In genomic region chr1:92698541-92698940, GRCm38 (mm10) we compare ENCODE assay signal across 10 mouse cellular contexts. TPM values are rescaled to one million over a fixed set of nuclear protein-coding genes. Genes with fewer than 3 reads are reported as not detected.
DNase-seq lines count a peak whose midpoint lies in the region; ATAC-seq and TF ChIP-seq lines count a peak whose summit lies in the region.
"Had no signal": no experiment of that assay in that cellular context is flagged by ENCODE, and none has a peak within 500 bp of the region (broad histone marks: within the 10 kb centered on the region; RNA-seq: fewer than 3 reads in every experiment).

No protein-coding gene starts in this region.

- H3K36me3 ChIP-seq in heart, embryonic 12.5 days = no peaks in the 10 kb centered on the region
- H3K36me3 ChIP-seq in heart, embryonic 11.5 days (ENCODE audit: control insufficient read depth, insufficient read depth, low read length) = no peaks in the 10 kb centered on the region
- no peaks in the 10 kb centered on the region for H3K36me3 ChIP-seq in kidney, embryonic 16.5 days (ENCODE audit: insufficient read depth, low read length)
- H3K36me3 ChIP-seq in E14TG2a.4 (ENCODE audit: insufficient read depth, low read length) = no peaks in the 10 kb centered on the region
- no peaks in the 10 kb centered on the region for H3K36me3 ChIP-seq in forebrain, embryonic 11.5 days (ENCODE audit: control insufficient read depth, insufficient read depth, low read length)
- H3K36me3 ChIP-seq: intestine, embryonic 15.5 days had no signal

- peak overlapping the region; percentile 44; the same call in 1 of the 2 replicates for H3K27ac ChIP-seq in heart, embryonic 12.5 days (ENCODE audit: poor library complexity, severe bottlenecking)
- no peak overlapping the region for H3K27ac ChIP-seq in heart, embryonic 11.5 days (ENCODE audit: low read depth, low read length)
- H3K27ac ChIP-seq in kidney, embryonic 16.5 days (ENCODE audit: low read length) = no peak overlapping the region
- H3K27ac ChIP-seq in forebrain, embryonic 11.5 days (ENCODE audit: low read depth, low read length) = peak overlapping the region; percentile 39; the same call in 1 of the 2 replicates
- H3K27ac ChIP-seq: intestine, embryonic 15.5 days had no signal

- peaks cover 50% of the 10 kb centered on the region for H3K4me1 ChIP-seq in heart, embryonic 12.5 days (replicated peaks)
- peaks cover 30% of the 10 kb centered on the region for H3K4me1 ChIP-seq in heart, embryonic 11.5 days (ENCODE audit: control insufficient read depth, insufficient read depth, low read length)
- peaks cover 23% of the 10 kb centered on the region for H3K4me1 ChIP-seq in kidney, embryonic 16.5 days (ENCODE audit: insufficient read depth, low read length)
- H3K4me1 ChIP-seq in E14TG2a.4 (replicated peaks; ENCODE audit: low read depth, low read length) = peaks cover 42% of the 10 kb centered on the region
- peaks cover 19% of the 10 kb centered on the region for H3K4me1 ChIP-seq in forebrain, embryonic 11.5 days (replicated peaks; ENCODE audit: control insufficient read depth, insufficient read depth, low read length)

- no peak overlapping the region for H3K4me3 ChIP-seq in heart, embryonic 12.5 days
- H3K4me3 ChIP-seq in heart, embryonic 11.5 days (ENCODE audit: low read depth, low read length) = no peak overlapping the region
- H3K4me3 ChIP-seq in kidney, embryonic 16.5 days (ENCODE audit: low read length) = no peak overlapping the region
- peak overlapping the region; percentile 67; the same call in 1 of the 2 replicates for H3K4me3 ChIP-seq in E14TG2a.4 (replicated peaks; ENCODE audit: low read length)
- H3K4me3 ChIP-seq in forebrain, embryonic 11.5 days (ENCODE audit: low read depth, low read length) = no peak overlapping the region
- H3K4me3 ChIP-seq: intestine, embryonic 15.5 days had no signal

- H3K9me3 ChIP-seq in heart, embryonic 12.5 days (replicated peaks) = no peaks in the 10 kb centered on the region
- H3K9me3 ChIP-seq in heart, embryonic 11.5 days (replicated peaks; ENCODE audit: control insufficient read depth, low read length) = no peaks in the 10 kb centered on the region
- H3K9me3 ChIP-seq in kidney, embryonic 16.5 days (ENCODE audit: low read length) = no peaks in the 10 kb centered on the region
- peaks cover 5% of the 10 kb centered on the region; the same call in 1 of the 2 replicates for H3K9me3 ChIP-seq in E14TG2a.4 (ENCODE audit: low read length)
- no peaks in the 10 kb centered on the region for H3K9me3 ChIP-seq in forebrain, embryonic 11.5 days (ENCODE audit: control insufficient read depth, low read length)
- H3K9me3 ChIP-seq: intestine, embryonic 15.5 days had no signal

- DNase-seq in kidney, postnatal 14 days = no peak
- no peak for DNase-seq in forebrain, embryonic 11.5 days (ENCODE audit: low spot score)
- DNase-seq in right cerebral cortex, postnatal 25 days = no peak
- no peak for DNase-seq in Muller cell, postnatal 12 days (ENCODE audit: inconsistent ontology term)

- peak; percentile 7; the same call in 1 of the 2 replicates for ATAC-seq in heart, embryonic 12.5 days (ENCODE audit: insufficient number of reproducible peaks, low FRiP score)
- no peak for ATAC-seq in heart, embryonic 11.5 days (replicated peaks; ENCODE audit: insufficient number of reproducible peaks, low FRiP score, low TSS enrichment)
- ATAC-seq in kidney, embryonic 16.5 days (ENCODE audit: low FRiP score, low TSS enrichment) = 0 out of 2 replicates have a peak, but pooled peaks have one; percentile 11
- no peak for ATAC-seq in forebrain, embryonic 11.5 days (replicated peaks; ENCODE audit: low FRiP score)

- H3K27me3 ChIP-seq in heart, embryonic 12.5 days (replicated peaks) = peaks cover 15% of the 10 kb centered on the region
- H3K27me3 ChIP-seq in heart, embryonic 11.5 days (ENCODE audit: control insufficient read depth, insufficient read depth, low read length) = peaks cover 20% of the 10 kb centered on the region; the same call in 1 of the 2 replicates
- 0 out of 2 replicates have a peak, but pooled peaks cover 2% of the 10 kb centered on the region for H3K27me3 ChIP-seq in kidney, embryonic 16.5 days (ENCODE audit: insufficient read depth, low read length)
- H3K27me3 ChIP-seq in E14TG2a.4 (ENCODE audit: insufficient read depth, low read length) = peaks cover 19% of the 10 kb centered on the region
- H3K27me3 ChIP-seq in forebrain, embryonic 11.5 days (ENCODE audit: control insufficient read depth, insufficient read depth, low read length) = no peaks in the 10 kb centered on the region
- H3K27me3 ChIP-seq: intestine, embryonic 15.5 days had no signal

- TF ChIP-seq CTCF in E14TG2a.4 (conservative IDR thresholded peaks at IDR 0.05; ENCODE audit: low read length) = no peak

- H3K4me2 ChIP-seq in heart, embryonic 12.5 days = no peak overlapping the region
- no peak overlapping the region for H3K4me2 ChIP-seq in heart, embryonic 11.5 days
- no peak overlapping the region for H3K4me2 ChIP-seq in kidney, embryonic 16.5 days (replicated peaks; ENCODE audit: low read depth, low read length)
- H3K4me2 ChIP-seq in forebrain, embryonic 11.5 days (ENCODE audit: low read depth, low read length, severe bottlenecking) = no peak overlapping the region
- H3K4me2 ChIP-seq: intestine, embryonic 15.5 days; lung, embryonic 14.5 days had no signal

- H3K9ac ChIP-seq in heart, embryonic 12.5 days = no peak overlapping the region
- no peak overlapping the region for H3K9ac ChIP-seq in heart, embryonic 11.5 days (ENCODE audit: low read depth, low read length)
- H3K9ac ChIP-seq in kidney, embryonic 16.5 days (replicated peaks; ENCODE audit: low read length) = no peak overlapping the region
- no peak overlapping the region for H3K9ac ChIP-seq in forebrain, embryonic 11.5 days (ENCODE audit: low read length)
- H3K9ac ChIP-seq: intestine, embryonic 15.5 days; lung, embryonic 14.5 days had no signal

- WGBS in heart, embryonic 12.5 days = 92% methylated on average over 3 of the region's 3 CpGs
- 88% methylated on average over 3 of the region's 3 CpGs for WGBS in heart, embryonic 11.5 days (ENCODE audit: insufficient replicate concordance)
- WGBS in kidney, embryonic 16.5 days = 94% methylated on average over 3 of the region's 3 CpGs
- 94% methylated on average over 3 of the region's 3 CpGs for WGBS in forebrain, embryonic 11.5 days

RNA-seq across cellular contexts. Expression of gene Otos, which starts 49.9 kb away (rescaled TPM):
- not detected in 2 replicates for polyA plus RNA-seq in heart, embryonic 12.5 days (2016; fragmentation: Nextera tagmentation; extraction: Ambion mirVana)
- polyA plus RNA-seq in heart, embryonic 11.5 days (2014; fragmentation: Nextera tagmentation; extraction: Ambion mirVana) = not detected in 2 replicates
- 0.64 and 0.72 TPM in 2 replicates for polyA plus RNA-seq in kidney, embryonic 16.5 days (2015; fragmentation: Nextera tagmentation; extraction: Ambion mirVana)
- polyA plus RNA-seq in forebrain, embryonic 11.5 days (2014; fragmentation: Nextera tagmentation; extraction: Ambion mirVana) = not detected in 2 replicates
- polyA plus RNA-seq: lung, embryonic 14.5 days had no signal

RNA-seq across cellular contexts. Expression of gene Cops9, which starts 56.8 kb away (rescaled TPM):
- polyA plus RNA-seq in heart, embryonic 12.5 days (2016; fragmentation: Nextera tagmentation; extraction: Ambion mirVana) = 348 and 375 TPM in 2 replicates
- 382 and 405 TPM in 2 replicates for polyA plus RNA-seq in heart, embryonic 11.5 days (2014; fragmentation: Nextera tagmentation; extraction: Ambion mirVana)
- 369 and 396 TPM in 2 replicates for polyA plus RNA-seq in kidney, embryonic 16.5 days (2015; fragmentation: Nextera tagmentation; extraction: Ambion mirVana)
- polyA plus RNA-seq in forebrain, embryonic 11.5 days (2014; fragmentation: Nextera tagmentation; extraction: Ambion mirVana) = 346 and 366 TPM in 2 replicates

Comparison
In these comparisons a context has a peak if more than half of its experiments do, and no peak if none do; other contexts are left out.
1. ATAC-seq: peak in heart, embryonic 12.5 days (single experiment) and kidney, embryonic 16.5 days (single experiment); none in heart, embryonic 11.5 days (single experiment) and forebrain, embryonic 11.5 days (single experiment).
2. H3K27ac ChIP-seq: peak in heart, embryonic 12.5 days (single experiment) and forebrain, embryonic 11.5 days (single experiment); none in heart, embryonic 11.5 days (single experiment) and kidney, embryonic 16.5 days (single experiment).